Mouse (Mus musculus) embryo, embryonic 10.5 days (tissue): Measurements from ENCODE around the gene Acaa1a.

Experiments
- DNase-seq: peaks from one replicate; pipeline ENCODE4 v3.0.0-alpha.2; 2015; ENCODE audit warnings: low spot score

Acaa1a gene

DNA sequence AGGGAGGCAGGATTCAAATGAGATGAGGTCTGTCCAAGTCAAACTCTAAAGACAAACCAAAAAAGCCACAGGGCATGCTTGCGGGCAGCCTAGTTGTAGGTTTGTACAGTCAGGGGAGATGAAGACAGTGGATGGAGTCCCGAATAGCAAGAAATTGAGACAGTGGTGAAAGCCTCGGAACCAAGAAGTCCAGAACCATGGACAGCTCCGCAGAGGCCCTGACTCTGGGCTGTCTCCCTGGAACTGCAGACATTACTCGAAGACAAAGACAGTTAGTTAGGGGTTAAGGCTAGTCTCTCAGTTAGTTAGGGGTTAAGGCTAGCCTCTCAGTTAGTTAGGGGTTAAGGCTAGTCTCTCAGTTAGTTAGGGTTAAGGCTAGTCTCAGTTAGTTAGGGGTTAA, 49.5 kb downstream of the Acaa1a start:
- peak; percentile 67 for DNase-seq

DNA sequence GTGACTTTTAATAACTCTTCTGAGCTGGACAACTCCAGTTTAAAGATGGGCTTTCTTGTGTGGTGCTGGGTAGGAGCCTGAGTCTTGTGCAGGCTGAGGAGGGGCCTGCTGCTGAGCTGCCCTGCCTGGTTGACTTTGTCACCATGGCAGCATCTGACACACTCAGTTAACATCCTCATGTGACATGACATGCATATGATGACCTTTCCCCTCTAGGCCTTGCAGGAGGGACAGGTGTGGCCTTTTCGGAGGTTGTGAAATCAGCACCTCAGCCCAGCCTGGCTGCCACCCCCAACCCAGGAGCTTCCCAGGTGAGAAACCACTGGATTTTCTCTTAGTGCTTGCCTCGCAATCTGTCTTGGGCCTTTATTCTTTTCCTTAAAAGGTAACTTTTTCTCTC, 50.7 kb downstream of the Acaa1a start:
- no peak for DNase-seq

DNA sequence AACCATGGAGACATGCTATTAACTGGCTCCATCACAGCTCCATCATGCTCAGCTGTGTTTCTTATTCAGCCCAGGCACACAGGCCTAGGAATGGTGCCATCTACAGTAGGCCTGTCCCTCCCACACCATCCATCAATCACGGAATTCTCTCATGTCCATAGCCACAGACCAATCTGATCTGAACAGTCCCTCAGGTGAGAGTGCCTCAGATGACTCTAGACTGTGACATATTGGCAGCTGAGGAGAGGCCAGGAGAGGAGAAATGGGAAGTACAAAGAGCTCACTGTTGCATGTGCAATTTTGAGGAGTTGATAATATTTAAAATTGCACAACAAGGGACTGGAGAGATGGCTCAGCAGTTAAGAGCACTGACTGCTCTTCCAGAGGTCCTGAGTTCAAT, 55.3 kb downstream of the Acaa1a start:
- DNase-seq, result no peak
